Mouse (Mus musculus) liver, adult 2 months (tissue): ENCODE results near the gene Upf2.

Experiments
- CTCF ChIP-seq: fragments of 200-500 bp; IDR thresholded peaks from 2 replicates; pipeline ENCODE4 v1.5.1; 2011; ENCODE audit warnings: low read depth, low read length, control low read depth
- POLR2A ChIP-seq: fragments of 200-500 bp; IDR thresholded peaks from 2 replicates; pipeline ENCODE4 v1.6.1; 2011; ENCODE audit warnings: low read length, control low read depth; ENCODE audit not compliant: insufficient read depth; ENCODE audit errors: extremely low read depth

DNA sequence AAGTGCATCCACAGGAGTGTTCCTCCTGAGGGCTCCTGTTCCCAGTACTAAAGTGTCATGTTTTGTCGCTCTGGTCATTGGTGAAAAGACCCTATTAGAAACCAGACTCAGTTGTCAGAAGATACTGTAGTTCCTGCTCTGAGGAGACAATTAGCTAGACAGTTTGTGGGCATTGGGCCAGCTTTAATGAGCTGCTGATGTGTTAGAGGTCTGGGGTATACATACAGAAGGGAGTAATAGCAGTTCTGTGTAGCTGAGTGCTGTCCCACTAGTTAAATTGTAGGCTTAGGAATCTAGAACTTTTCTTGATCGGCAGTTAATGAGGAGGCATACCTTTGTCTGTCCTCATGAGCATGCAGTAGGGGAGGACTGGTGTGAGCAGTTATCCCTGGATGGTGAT lies 11.0 kb downstream of the Upf2 start:
- TF ChIP-seq CTCF (no peak), POLR2A (no peak)
